Mouse (Mus musculus): Measurements from ENCODE around the gene 4930438A08Rik. TPM values are rescaled to one million over a fixed set of nuclear protein-coding genes. Genes with fewer than 3 reads are reported as not detected.
"Not testable (repeated sequence)": the region's sequence is repeated elsewhere in the genome, so short reads cannot be mapped to it uniquely, and the experiment has no call there.

Gene 4930438A08Rik
- 2.0 and 2.4 TPM in 2 replicates for polyA plus RNA-seq (2015; fragmentation: Nextera tagmentation; extraction: Ambion mirVana)

DNA sequence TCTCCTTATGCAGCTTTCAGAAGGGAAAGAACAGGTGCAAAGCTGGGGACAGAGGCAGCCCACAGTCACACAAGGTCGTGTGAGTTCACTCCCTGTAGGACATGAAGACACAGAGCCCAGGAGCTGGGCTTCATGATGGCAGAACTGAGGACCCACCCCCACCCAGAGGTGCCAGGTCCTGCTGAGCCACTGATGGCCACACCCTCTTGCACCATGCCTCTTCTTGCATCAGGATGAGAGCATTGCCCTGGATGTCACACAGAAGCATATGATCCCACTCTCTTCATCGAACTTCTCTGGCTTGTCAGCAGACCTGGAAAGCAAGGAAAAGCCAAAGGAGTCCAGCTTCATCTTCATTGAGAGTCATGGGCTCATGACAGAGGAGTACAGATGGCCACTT, at the start of gene 4930438A08Rik:
Gene 4930438A08Rik (plus strand): TSS at position 228 of the 400 bp plus-strand sequence.
- no peaks in the 10 kb centered on the region for H3K36me3 ChIP-seq
- H3K27ac ChIP-seq (replicated peaks) = no peak within 1 kb of the TSS
- H3K4me2 ChIP-seq (replicated peaks) = no peak within 1 kb of the TSS
- H3K27me3 ChIP-seq = no peaks in the 10 kb centered on the region
- H3K9ac ChIP-seq = no peak within 1 kb of the TSS
- no peaks in the 10 kb centered on the region for H3K4me1 ChIP-seq
- no peaks in the 10 kb centered on the region for H3K9me3 ChIP-seq (replicated peaks)
- ATAC-seq (ENCODE audit: insufficient number of reproducible peaks, low FRiP score, low TSS enrichment, low read depth) = no peak
- 43% methylated on average over 2 of the region's 2 CpGs for WGBS
- no peak within 1 kb of the TSS for H3K4me3 ChIP-seq (replicated peaks)

DNA sequence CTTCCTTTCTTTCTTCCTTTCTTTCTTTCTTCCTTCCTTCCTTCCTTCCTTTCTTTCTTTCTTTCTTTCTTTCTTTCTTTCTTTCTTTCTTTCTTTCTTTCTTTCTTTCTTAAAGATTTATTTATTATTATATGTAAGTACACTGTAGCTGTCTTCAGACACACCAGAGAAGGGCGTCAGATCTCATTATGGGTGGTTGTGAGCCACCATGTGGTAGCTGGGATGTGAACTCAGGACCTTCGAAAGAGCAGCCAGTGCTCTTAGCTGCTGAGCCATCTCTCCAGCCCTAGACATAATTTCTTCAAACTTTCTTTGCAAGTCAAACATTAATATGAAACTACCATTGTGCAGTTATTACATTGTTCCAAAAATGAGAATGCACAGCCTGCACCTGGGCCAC, 49.7 kb upstream of the 4930438A08Rik start:
- H3K27ac ChIP-seq (replicated peaks); H3K4me3 ChIP-seq (replicated peaks); H3K9me3 ChIP-seq (replicated peaks); H3K4me2 ChIP-seq (replicated peaks); ATAC-seq (ENCODE audit: insufficient number of reproducible peaks, low FRiP score, low TSS enrichment, low read depth); H3K4me1 ChIP-seq; H3K36me3 ChIP-seq; H3K9ac ChIP-seq; H3K27me3 ChIP-seq: not testable (repeated sequence)
- 79% methylated on average over 2 of the region's 2 CpGs for WGBS

DNA sequence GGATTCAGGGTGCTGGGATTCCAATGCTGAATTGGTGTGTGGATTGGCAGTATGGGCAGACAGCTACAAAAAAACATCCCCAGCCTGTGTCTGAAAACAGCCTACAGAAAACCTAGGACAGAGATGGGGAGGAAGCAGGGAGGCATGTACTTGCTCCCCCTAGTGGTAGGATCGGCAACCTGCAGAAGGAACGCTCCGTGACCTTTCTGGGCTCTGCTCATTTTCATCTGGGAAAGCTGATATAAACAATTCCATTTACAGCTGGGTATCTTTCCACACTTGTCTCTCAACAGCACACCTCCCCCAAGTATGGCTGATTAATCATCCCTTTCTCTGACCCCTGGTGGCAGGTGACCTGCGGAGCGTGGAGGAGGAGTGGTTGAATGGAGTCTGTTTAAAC, 48.9 kb upstream of the 4930438A08Rik start:
- H3K27me3 ChIP-seq = no peaks in the 10 kb centered on the region
- no peak overlapping the region for H3K4me2 ChIP-seq (replicated peaks)
- no peak overlapping the region for H3K4me3 ChIP-seq (replicated peaks)
- H3K9ac ChIP-seq = no peak overlapping the region
- 15% methylated on average over 5 of the region's 5 CpGs for WGBS
- ATAC-seq (ENCODE audit: insufficient number of reproducible peaks, low FRiP score, low TSS enrichment, low read depth) = no peak
- no peak overlapping the region for H3K27ac ChIP-seq (replicated peaks)
- H3K9me3 ChIP-seq (replicated peaks) = no peaks in the 10 kb centered on the region
- H3K4me1 ChIP-seq = no peaks in the 10 kb centered on the region
- H3K36me3 ChIP-seq = no peaks in the 10 kb centered on the region

DNA sequence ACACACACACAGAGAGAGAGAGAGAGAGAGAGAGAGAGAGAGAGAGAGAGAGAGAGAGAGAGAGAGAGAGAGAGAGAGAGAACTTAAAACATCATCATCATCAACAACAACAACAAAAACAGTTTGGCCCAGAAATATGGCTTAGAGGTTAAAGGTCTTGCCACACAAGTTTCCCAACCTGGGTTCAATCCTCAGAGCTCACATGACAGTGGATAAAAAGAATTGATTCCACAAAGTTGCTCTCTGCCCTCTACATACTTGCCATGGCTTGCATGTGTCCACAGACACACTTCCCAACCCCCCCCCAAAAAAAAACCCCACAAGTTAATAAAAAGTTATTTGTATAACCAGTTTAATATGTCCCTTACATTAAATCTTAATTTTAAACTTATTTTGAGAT, 48.2 kb upstream of the 4930438A08Rik start:
- Histone ChIP-seq H3K9me3 (replicated peaks) (no peaks in the 10 kb centered on the region), H3K27ac (replicated peaks) (no peak overlapping the region), H3K36me3 (no peaks in the 10 kb centered on the region), H3K4me1 (no peaks in the 10 kb centered on the region), H3K4me3 (replicated peaks) (no peak overlapping the region), H3K27me3 (no peaks in the 10 kb centered on the region), H3K4me2 (replicated peaks) (no peak overlapping the region), H3K9ac (no peak overlapping the region)
- ATAC-seq (ENCODE audit: insufficient number of reproducible peaks, low FRiP score, low TSS enrichment, low read depth) = no peak

DNA sequence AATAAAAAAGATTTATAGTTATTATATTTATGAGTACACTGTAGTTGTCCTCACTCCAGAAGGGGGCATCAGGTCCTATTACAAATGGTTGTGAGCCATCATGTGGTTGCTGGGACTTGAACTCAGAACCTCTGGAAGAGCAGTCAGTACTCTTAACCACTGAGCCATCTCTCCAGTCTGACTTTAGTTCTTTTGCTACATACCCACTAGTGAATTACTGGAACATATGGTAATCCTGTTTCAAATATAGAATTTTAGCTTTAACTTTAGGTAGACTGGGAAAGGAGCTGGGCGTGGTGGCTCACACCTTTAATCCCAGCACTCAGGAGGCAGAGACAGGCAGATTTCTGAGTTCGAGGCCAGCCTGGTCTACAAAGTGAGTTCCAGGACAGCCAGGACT, 46.6 kb upstream of the 4930438A08Rik start:
- H3K36me3 ChIP-seq; H3K4me1 ChIP-seq; ATAC-seq (ENCODE audit: insufficient number of reproducible peaks, low FRiP score, low TSS enrichment, low read depth); H3K9me3 ChIP-seq (replicated peaks); H3K4me3 ChIP-seq (replicated peaks); H3K4me2 ChIP-seq (replicated peaks); H3K27ac ChIP-seq (replicated peaks); H3K27me3 ChIP-seq; H3K9ac ChIP-seq: not testable (repeated sequence)
- 86% methylated on average over 2 of the region's 2 CpGs for WGBS

DNA sequence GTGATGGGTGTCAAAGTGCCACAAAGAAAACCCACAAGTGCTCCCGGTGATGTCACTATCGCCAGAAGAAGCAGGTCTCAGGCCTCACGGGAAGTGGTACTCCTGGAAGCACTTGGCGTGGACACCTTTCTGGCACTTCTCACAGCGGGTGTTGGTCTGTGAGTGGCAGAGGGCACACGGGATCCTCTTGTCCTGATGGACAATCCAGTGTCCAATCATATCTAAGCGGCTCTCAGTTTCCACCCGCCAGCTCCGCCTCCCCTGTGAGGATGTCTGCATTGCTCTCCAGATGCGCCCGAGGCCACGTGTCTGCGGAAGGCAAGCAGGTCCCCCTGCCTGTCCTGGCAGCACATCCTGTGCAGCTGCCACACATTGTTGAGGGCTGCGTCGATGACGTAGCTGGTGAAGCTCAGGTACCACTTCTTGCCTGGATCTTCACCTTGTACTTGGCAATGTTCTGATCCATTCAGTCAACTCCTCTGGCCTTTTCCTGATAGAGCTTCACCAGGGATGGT, 44.1 kb upstream of the 4930438A08Rik start:
- ATAC-seq (ENCODE audit: insufficient number of reproducible peaks, low FRiP score, low TSS enrichment, low read depth) = no peak
- Histone ChIP-seq H3K27ac (replicated peaks) (no peak overlapping the region), H3K4me3 (replicated peaks) (no peak overlapping the region), H3K9ac (no peak overlapping the region), H3K4me2 (replicated peaks) (no peak overlapping the region), H3K27me3 (no peaks in the 10 kb centered on the region), H3K9me3 (replicated peaks) (no peaks in the 10 kb centered on the region), H3K4me1 (no peaks in the 10 kb centered on the region), H3K36me3 (no peaks in the 10 kb centered on the region)
- 45% methylated on average over 16 of the region's 16 CpGs for WGBS

DNA sequence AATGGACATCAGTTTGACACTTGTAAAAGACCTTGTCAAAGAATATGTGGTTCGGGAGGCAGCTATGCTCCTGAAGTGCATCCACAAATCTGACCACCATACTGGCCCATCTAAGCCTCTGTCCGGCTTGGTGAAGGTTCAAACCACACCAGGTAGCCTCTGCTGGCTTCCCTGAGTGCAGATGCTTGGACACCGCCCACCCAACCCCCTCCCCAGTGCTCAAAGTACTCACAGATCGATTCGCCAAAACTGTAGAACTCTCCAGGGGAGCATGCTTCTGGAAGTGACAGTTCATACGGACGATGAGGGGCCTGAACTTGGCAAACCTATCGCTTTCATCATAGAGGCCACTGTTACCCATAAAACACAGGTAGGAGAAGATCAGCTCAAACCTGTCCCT, 43.4 kb upstream of the 4930438A08Rik start:
- 84% methylated on average over 8 of the region's 8 CpGs for WGBS
- no peak for ATAC-seq (ENCODE audit: insufficient number of reproducible peaks, low FRiP score, low TSS enrichment, low read depth)

DNA sequence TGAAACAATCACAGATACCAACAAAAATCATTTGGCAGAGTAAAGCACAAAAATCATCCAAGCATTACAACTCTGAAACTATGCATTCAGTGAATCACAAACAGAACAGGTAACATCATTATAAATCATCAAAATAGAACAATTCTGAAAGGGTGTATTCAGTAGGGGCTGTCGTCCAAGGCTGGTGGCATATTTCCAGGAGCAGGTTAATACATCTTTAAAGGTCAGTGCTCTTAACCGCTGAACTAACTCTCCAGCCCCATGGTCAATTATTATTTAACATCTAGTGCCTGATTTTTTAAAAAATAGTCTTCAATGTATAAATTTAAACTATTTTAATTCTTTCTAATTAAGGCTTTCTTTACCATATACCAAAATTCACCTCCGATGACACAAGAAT, 40.0 kb upstream of the 4930438A08Rik start:
- not testable (repeated sequence) for H3K4me3 ChIP-seq (replicated peaks); H3K36me3 ChIP-seq; H3K27me3 ChIP-seq; H3K4me2 ChIP-seq (replicated peaks); H3K9me3 ChIP-seq (replicated peaks); H3K4me1 ChIP-seq; ATAC-seq (ENCODE audit: insufficient number of reproducible peaks, low FRiP score, low TSS enrichment, low read depth); H3K9ac ChIP-seq; H3K27ac ChIP-seq (replicated peaks)
- 85% methylated on average over 3 of the region's 3 CpGs for WGBS

More for the DNA sequence above, 43.4 kb upstream of the 4930438A08Rik start:
- Histone ChIP-seq H3K4me1 (no peaks in the 10 kb centered on the region), H3K4me2 (replicated peaks) (no peak overlapping the region), H3K9ac (no peak overlapping the region), H3K27me3 (no peaks in the 10 kb centered on the region), H3K4me3 (replicated peaks) (no peak overlapping the region), H3K9me3 (replicated peaks) (no peaks in the 10 kb centered on the region), H3K36me3 (no peaks in the 10 kb centered on the region), H3K27ac (replicated peaks) (no peak overlapping the region)

DNA sequence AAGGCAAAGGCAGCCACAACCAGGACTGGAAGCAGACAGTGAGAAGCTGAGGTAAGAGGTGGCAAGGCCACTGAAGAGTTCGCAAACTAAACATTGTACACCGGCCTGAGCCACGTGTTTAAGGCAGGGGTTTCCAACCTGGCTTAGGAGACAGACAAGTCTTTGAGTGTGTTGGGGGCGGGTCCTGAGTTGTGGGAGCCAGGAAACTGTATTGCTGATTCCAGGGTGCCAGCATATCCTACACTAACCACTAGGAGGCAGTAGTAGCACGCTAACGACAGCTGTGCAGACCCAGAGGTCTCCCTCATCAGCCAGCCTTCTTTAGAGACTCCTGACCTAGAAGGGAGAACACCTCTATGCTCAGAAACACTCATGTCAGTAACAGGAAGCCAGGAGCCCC, 39.4 kb upstream of the 4930438A08Rik start:
- 11% methylated on average over 6 of the region's 6 CpGs for WGBS
- no peak for ATAC-seq (ENCODE audit: insufficient number of reproducible peaks, low FRiP score, low TSS enrichment, low read depth)

DNA sequence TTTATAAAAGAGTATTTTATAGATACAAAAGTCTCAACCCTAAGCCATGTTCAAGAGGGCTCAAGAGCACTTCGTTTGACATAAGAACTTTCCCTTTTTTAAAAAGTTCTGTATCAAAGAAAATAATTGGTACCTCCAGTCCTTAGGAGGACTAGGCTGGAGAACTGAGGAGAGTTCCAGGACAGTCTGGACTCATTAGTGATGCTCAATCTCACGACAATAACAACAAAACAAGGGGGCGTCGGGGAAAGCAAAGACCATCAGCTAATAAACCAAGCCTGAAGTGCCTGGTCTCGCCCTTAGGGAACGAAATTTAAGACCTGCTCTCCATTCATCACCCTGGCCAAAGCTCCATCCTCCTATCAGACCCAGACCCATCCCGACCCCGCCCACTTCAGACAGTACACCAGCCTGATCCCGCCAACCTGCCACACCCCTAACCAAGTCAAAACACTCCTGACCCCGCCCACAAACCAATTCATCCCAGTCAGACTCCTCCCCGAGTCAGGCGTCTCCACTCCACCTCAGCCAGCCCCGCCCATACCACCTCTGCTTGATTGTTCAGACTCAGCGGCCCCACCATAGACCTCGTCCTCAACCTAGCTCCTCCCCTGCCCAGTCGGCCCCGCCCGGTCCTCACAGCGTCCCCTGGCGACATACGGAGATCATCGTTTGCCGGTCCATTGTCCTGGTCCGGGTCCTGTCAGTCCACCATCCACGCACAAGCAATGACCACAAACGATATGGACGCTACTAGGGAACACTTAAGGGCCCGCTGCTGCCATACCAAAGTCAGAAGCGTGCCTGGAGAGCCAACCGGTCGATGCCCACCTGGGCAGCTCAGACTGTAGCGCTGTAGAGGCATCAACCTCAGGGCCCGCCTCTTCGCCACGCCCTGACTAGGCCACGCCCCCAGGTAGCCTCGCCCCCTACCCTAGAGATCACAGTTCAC, 35.5 kb upstream of the 4930438A08Rik start:
- H3K9ac ChIP-seq = 0 out of 2 replicates have a peak overlapping the region, but pooled peaks have one; percentile 15

More for the DNA sequence above, 39.4 kb upstream of the 4930438A08Rik start:
- Histone ChIP-seq H3K4me1 (peaks cover 7% of the 10 kb centered on the region; the same call in 1 of the 2 replicates), H3K27me3 (no peaks in the 10 kb centered on the region), H3K27ac (replicated peaks) (no peak overlapping the region), H3K4me2 (replicated peaks) (no peak overlapping the region), H3K9me3 (replicated peaks) (no peaks in the 10 kb centered on the region), H3K4me3 (replicated peaks) (no peak overlapping the region), H3K9ac (no peak overlapping the region), H3K36me3 (no peaks in the 10 kb centered on the region)

DNA sequence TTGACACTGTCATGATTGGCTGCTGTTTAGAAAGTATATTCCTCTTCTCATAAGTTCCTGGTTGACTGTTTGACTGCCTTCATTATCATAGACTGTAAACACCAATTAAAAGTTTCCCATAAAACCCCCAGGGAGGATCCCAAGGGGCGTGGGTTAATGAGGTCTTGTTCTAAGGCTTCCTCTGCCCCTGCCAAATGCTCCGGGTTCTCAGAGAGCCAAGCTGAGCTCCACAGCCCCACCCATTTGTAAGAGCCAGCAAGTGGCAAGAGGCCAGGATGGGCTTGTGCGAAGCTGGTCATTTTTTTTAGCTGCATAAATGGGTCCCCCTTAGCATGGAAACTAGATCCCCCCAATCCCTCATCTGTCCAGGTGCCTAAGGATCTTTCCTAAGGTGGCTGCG, 27.3 kb upstream of the 4930438A08Rik start:
- no peaks in the 10 kb centered on the region for H3K27me3 ChIP-seq
- H3K27ac ChIP-seq (replicated peaks) = no peak overlapping the region
- H3K9me3 ChIP-seq (replicated peaks) = no peaks in the 10 kb centered on the region
- H3K9ac ChIP-seq = no peak overlapping the region
- H3K36me3 ChIP-seq = no peaks in the 10 kb centered on the region
- no peak overlapping the region for H3K4me3 ChIP-seq (replicated peaks)
- H3K4me1 ChIP-seq = no peaks in the 10 kb centered on the region
- 0 out of 2 replicates have a peak, but pooled peaks have one; percentile 43 for ATAC-seq (ENCODE audit: insufficient number of reproducible peaks, low FRiP score, low TSS enrichment, low read depth)
- 38% methylated on average over 4 of the region's 4 CpGs for WGBS
- no peak overlapping the region for H3K4me2 ChIP-seq (replicated peaks)

More for the DNA sequence above, 35.5 kb upstream of the 4930438A08Rik start:
- 1% methylated on average over 37 of the region's 37 CpGs for WGBS
- peak overlapping the region; percentile 42 for H3K4me3 ChIP-seq (replicated peaks)
- peaks cover 7% of the 10 kb centered on the region; the same call in 1 of the 2 replicates for H3K4me1 ChIP-seq
- H3K27me3 ChIP-seq = no peaks in the 10 kb centered on the region
- no peak overlapping the region for H3K27ac ChIP-seq (replicated peaks)
- no peaks in the 10 kb centered on the region for H3K36me3 ChIP-seq
- ATAC-seq (ENCODE audit: insufficient number of reproducible peaks, low FRiP score, low TSS enrichment, low read depth) = peak; percentile 91
- no peaks in the 10 kb centered on the region for H3K9me3 ChIP-seq (replicated peaks)
- peak overlapping the region; percentile 78 for H3K4me2 ChIP-seq (replicated peaks)

All from embryonic facial prominence, embryonic 15.5 days (tissue).